Mouse (Mus musculus) urinary bladder, adult 18-20 months (tissue): ENCODE results near the gene Hexdc.

Experiments
- DNase-seq, 2 experiments: peaks; one replicate each; pipeline ENCODE4 v3.0.0; 2022; ENCODE audit warnings: low spot score in 2 of 2, mixed read lengths in 2 of 2

The Hexdc gene

DNA sequence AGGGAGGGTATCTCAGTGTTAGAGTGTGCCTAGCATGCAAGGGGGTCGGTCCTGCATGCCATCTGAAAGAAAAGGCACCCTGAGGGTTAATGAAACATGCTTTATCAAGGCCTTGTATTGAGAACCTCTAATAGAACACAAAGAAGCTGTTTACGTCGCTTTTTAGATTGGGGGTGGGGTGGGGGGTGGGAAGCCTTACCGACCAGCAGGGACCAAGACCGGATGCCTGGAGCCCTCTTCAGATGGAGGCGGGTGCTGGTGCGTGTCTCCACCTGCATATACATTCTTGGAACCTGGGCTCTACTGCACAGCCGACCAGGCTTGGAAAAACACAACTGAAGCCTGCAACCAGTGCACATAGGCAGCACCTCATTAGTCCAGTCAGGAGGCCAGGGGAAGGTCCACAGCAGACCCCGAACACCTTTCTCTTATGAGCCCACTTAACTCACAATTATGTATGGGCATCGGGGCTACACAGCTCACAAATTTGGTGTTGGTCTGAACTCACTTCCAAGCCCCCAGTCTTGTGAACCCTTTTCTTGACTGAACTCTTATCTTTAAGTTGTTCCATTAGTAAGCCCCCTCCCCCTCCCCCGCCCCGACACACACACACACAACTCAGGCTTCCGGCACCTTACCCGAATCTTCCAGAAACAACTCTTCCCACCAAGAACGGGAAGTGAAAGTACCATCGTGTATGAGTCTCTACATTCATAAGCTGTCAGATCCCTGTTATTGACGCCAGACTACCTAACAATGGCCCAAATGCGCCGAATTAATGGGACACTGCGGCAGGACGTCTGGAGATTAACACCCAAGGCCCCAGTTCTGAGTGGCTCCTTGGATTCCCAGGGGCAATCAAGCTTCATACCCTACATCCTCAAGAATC is 24.1 kb downstream of the Hexdc start:
- no peak for DNase-seq

- DNase-seq: peak; percentile 66 to 82
Observed at GRCm38 (mm10) chr11:121229018-121229439, 24.8 kb downstream of the Hexdc start, which contains the start of gene Cybc1. TSS of gene Cybc1 (minus strand) at chr11:121229322.

DNA sequence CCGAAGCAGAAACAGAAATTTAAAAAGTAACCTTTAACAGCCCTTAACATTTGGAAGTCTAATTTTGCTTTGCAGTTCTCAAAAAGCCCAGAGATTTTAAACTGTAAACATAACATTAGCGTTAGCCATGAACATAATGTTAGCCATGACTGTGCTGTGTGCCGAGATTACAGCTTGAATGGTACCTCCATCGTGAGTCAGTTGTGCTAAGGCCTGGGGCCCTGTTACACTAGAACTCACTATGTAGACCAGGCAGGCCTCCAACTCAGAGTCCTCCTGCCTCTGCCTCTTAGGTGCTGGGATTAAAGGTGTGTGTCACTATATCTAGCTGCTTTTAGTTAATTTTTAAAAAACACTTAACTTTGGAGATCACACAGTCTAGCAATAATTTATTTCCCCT is 27.0 kb downstream of the Hexdc start:
- DNase-seq: no peak

DNA sequence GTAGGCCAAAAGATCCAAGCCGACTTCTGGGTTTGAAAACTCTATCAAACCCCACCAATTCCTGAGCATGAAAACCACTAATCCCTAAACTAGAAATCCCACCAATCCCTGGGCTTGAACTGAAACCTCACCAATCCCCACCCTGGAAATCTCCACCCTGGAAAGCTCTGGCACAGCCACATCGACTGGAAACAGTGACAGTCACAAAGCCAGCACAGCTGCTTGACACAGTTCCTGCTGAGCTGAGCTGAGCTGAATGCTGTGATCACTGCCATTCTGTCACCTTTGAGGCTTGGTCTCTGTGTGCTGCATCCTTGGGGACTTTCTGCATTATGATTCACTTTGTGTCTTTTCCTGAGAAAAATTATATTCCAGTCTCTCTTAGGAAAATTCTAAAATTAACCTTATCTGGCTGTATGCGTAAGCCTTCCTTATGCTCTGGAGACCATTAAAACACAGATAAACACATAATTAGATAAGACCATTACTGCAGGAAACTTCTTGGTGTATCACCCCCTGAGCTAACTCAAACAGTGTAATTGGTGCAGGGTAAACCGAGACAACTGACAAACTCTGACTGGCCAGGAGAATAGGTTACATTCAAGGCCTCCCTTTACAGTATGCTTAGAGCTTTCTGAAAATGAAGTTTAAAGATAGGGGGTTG is 27.5 kb downstream of the Hexdc start:
- DNase-seq: no peak

DNA sequence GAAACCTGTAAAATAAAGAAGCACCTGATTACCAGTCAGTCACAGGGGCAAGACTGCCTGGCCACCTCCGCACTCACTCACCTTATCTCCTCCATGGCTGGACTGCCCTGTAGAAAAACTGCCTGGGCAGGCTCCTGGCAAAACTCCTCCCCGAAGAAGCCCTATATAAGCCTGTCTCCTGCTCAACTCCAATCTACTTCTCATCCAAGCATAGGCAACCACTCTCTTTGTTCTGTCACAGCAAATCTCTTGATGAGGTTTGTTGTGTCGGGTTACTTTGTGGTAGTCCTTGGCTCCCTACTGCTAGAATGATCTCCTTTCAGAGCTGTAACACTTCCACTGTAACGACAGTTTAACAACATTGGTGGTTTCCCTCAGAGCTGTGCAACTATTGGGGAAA is 28.5 kb downstream of the Hexdc start:
- DNase-seq: no peak

DNA sequence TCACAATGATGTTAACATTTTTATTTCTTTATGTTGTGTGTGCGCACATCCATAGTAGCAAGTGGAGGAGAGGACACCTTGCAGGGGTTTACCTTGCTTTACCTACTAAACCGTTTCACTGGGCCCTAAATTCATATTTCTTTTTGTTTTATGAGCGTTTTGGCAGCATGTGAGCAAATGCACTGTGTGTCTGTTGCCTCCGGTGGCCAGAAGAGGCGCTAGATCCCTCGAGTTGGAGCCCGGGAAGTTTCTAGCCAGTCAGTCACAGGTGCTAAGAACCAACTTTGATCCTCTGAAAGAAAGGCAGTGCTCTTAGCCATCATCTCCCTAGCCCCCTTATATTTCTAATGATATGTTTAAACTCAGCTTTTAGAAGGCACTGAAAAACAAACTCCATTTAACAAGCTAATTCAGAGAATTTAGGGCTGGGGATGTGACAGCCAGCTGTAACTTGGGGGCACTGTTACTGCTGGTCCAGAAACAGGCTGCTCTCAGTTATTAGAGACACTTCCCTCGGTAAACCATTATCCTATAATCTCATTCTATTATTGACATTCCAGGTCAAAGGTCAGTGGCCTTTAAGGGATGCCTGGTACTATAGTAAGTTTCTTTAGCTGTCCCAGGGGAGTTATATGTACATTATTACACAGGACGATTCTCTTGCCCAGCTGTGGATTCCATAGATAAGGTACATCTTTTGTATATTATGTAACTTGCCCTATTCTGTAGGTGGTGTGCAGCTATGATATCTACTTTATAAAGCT is 31.4 kb downstream of the Hexdc start:
- no peak for DNase-seq

DNA sequence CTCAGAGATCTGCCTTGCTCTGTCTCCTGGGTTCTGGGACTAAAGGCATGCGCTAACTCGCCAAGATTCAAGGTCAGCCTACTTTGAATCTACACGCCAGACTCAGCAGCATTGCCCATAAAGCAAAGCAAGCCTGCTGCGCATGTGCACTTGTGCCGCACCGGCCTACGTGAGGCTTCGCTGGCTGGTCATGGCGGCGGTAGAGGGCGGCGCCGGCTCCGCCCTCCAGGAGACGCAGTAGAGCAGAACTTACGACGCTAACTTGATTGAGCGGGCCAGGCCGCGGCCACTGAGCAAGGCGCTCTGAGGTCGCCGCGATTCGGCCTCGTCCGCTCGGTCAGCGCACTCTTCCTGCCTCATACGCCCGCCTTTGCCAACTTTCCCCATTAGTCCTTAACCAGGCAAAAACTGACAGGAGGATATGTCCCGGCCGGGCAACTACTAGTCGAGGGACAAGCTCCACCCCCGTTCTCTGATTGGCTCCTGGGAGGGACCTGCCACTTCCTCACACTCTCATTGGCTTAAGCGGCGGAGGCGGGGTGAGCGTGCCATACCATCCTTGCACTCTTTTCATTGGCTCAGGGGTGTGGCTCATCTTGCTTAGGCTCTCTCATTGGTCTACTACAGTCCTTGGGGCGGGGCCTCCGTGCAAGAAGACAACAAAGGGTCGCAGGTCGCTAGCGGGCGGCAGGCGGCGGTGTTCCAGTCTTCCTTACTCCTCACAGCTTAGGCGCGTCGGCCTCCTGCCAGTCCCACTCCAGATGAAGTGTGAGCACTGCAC is 32.5 kb downstream of the Hexdc start, which contains the start of gene Narf:
Narf (plus strand) TSS at position 690 of the 781 bp plus-strand sequence.
- peak; percentile 90 to 99 for DNase-seq

DNA sequence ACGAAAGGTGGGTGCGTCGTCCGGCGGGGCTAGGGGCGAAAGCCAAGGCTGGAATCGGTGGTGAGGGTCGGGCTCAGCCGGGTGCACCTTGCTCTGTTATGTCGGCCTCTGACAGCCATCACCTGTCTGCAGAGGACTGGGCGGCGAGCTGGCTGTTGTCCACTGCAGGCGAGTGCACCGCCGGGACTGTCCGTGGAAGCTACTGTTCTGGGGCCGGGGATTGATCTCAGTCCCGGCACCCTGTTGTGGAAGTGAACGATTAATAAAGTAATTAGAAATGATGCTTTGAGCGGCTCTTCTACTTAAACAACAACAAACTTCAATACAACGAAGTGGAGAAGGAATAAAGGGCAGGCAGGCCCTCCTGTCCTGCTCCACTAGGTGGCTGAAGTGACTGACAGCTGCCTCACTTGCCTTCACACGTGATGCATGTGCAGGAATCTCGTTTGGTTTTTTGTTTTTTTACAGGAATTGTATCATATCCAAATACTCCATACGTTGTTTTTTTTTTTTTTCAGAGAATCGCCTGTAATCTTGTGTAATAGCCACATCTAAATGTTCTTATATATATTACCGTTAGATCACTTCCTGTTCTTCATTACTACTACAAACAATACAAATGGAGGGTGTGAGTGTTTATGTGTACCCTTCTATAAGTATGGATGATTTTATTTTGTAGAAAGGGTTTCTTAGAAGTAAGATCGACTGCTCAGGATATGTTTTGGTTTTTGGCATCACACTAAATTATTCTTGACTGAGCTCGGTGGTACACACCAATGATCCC is 33.3 kb downstream of the Hexdc start:
- no peak for DNase-seq

GRCm38 (mm10) chr11:121239669-121240068 is 35.4 kb downstream of the Hexdc start:
- DNase-seq: no peak

DNA sequence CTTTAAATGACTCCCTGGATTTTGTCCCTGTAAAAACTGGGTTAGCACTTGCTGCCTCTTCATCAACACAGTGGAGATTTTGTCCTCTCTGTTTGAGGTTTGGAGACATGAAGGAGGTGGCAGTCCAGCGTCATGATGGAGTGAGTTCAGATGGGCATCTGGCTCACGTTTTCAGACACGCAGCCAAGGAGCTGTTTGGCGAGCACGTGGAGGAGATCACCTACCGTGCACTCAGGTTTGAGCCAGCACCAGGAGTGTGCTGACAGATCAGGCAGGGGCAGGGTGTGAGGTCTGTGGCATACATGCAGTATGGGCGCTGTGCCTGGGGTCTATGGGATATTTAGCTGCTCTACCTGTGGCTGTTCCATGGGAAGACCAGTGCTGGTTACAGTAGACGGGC is 46.0 kb downstream of the Hexdc start:
- no peak for DNase-seq

DNA sequence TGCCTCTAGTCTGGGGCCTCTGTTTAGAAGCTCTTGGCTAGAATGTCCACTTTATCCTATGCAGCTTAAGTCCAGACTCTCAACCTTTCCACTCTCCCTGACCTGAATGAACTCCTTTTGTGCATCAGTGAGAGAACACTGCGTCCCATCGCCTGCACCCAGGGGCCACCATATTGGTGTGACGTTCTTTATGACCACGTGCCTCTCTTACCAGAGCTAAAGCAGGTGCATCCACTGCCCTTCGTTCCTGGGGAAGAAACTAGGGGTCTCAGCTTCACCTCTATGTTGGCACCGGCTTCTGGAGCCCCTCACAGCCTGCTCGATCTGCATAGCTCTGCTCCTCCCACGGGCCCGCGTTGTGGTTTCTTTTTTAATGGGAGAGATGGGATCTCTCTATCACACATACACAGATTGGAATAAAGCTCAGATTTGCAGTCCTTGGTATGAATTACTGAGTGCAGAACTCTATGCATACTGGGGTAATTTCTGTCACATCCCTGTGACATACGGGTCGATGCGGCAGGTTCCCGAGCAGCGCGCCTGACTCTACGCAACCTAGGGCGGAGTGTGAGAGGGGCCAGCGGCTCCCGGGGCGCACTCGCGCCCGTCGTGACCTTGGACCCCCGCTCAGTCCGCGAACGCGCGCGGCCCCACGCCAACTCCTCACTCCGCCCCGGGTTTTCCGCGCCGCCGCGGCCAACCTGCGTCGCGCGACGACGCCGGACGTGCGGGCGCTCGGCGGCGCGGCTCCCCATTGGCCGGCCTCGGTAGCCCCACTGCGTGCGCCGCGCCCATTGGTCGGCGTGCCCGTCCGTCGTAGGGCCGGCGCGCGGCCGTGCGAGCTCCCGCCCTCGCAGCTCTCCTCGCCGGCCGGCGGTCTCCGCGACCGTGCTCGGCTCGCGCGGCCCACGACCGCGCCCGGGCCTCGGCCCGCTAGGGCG is 55.2 kb downstream of the Hexdc start, which contains the start of gene Foxk2:
Foxk2 (plus strand) TSS at position 831 of the 941 bp plus-strand sequence.
- peak; percentile 78 to 84 for DNase-seq

DNA sequence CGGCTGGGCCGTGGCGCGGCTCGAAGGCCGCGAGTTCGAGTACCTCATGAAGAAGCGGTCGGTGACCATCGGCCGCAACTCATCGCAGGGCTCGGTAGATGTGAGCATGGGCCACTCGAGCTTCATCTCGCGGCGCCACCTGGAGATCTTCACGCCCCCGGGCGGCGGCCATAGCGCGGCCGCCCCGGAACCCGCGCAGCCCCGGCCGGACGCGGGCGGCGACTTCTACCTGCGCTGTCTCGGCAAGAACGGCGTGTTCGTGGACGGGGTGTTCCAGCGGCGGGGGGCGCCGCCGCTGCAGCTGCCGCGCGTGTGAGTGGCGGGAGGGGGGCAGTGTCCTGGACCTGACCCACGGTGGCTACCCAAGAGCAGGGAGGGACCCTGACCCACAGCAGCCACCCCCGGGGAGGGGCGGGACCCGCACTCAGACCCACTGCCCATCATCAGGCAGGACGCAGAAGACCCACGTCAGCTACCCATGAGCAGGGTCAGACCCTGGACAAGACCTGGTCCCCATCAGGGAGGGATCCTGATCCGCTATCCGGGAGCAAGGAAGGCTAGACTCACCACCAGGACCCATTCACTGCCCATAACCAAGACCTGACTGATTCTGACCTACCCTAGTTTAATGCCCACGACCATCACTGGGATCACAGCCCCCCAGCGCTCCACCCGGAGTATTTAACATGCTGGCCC is 56.1 kb downstream of the Hexdc start:
- DNase-seq: peak; percentile 2 to 34

- DNase-seq: no peak
Observed at GRCm38 (mm10) chr11:121261074-121261473, 56.8 kb downstream of the Hexdc start.
